Mouse (Mus musculus): ENCODE data around the gene Gxylt2. TPM values are rescaled to one million over a fixed set of nuclear protein-coding genes. Genes with fewer than 3 reads are reported as not detected.

The Gxylt2 gene
- total RNA-seq (2023; ENCODE audit: inconsistent age), result 0.06 to 0.12 TPM in 2 of 4 replicates, not detected in the others

DNA sequence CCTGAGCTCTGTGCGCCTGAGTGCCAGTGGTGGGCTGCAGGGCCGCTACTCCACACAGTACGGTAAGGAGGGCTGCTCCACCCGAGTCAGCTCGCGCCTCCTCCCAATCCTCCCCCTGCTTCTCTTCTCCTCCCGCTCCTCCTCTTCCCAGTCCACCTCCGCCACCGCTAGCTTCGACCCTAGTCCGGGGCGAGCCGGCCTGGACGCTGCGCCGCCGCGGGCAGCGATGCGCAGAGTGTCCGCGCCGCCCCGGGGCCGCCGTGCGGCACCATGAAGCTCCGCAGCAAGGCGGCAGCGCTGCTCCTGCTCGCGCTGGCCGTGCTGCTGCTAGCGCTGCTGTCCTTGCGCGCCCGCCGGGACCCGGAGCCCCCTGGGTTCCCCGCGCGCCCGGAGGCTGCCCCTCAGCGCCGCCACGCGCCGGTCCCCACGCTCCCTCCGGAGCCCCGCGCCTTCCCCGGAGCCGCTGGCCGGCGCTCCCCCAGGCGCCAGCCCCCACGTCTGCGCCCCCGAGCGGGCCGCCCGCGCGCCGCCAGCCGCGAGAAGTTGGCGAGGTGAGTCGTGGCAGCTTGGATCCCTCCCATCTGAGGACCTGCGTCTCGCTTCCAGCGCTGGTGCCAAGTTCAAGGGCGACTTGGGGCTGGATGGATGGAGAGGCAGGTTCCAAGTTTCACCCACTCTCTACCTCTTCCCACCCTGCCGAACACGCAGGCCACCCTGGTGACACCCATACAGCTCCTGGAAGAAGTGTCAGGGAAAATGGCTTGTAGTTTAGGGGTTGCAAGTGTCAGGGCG is at the start of gene Gxylt2:
Gene Gxylt2 (plus strand): TSS at position 161 of the 792 bp plus-strand sequence.

DNA sequence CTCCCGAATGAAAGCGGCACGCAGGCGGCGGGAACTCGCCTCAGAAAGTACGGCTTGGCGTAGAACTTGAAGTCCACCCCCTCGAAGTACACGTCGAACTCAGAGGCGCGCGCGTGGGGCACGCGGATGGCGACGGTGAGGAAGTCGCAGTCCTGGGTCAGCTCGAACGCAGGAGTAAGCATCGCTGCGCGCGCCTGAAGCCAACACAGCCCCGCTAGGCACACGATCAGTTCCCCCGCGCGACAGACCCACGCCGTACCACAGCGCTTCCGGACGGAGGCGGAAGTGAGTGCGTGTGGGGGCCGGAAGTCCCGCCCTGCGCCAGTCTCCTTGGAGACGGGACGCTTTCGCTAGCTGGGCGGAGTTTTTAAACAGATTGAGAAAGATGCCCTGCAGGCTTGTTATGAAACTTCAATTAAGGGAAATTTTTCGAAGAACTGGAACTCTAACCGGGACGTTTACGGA is 33.6 kb upstream of the Gxylt2 start, which contains the start of gene Shq1:
Gene Shq1 (minus strand): TSS at position 278 of the 465 bp plus-strand sequence.

DNA sequence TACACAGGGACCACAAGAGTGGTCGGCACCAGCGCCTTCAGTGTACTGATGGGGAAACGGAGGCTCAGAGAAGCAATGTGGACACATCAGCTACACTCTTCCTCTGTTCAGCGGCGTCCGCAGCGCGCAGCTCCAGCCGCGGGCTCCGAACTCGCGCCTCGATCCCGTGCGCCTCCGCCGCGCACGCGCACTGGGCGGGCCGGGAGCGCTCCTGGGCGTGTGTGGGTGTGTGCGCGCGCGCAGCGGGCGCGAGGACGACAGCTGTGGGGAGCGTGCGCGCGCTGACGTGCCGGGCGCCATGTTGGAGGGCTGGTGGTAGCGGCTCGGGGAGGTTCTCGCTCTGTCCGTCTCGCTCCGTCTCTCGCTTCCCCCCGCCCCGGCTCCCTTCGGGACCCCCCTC is 128.8 kb downstream of the Gxylt2 start, which contains the start of gene Ppp4r2:
Gene Ppp4r2 (plus strand): TSS at position 268 of the 400 bp plus-strand sequence.

Other genes starting within 250 kb of the Gxylt2 start
- gene Shq1, start 33.6 kb upstream of the Gxylt2 start, total RNA-seq (2023; ENCODE audit: inconsistent age), result 7.0 to 10.4 TPM (median 8.8 TPM) in 4 replicates
- gene Ppp4r2, start 128.9 kb downstream of the Gxylt2 start, total RNA-seq (2023; ENCODE audit: inconsistent age), result 73.0 to 95.0 TPM (median 84.7 TPM) in 4 replicates